Mouse (Mus musculus): ENCODE measurements around the gene Dcst1. TPM values are rescaled to one million over a fixed set of nuclear protein-coding genes. Genes with fewer than 3 reads are reported as not detected.

Dcst1 gene
- total RNA-seq, 2 experiments from 2014 or later, result 0.23 TPM; not detected in 1

GRCm38 (mm10) chr3:89319591-89320350, 45.3 kb downstream of the Dcst1 start:
- DNase-seq (ENCODE audit: low spot score in 2 of 2), result peak; percentile 50 to 51
- intact Hi-C loops (cut with DNase I), result loop anchor here (5.0 kb wide), 1 partner anchor 33 kb away; no protein-coding TSS in a partner anchor

- intact Hi-C loops (cut with DNase I), result loop anchor here (5.0 kb wide), 1 partner anchor 33 kb away; no protein-coding TSS in a partner anchor
- no peak for DNase-seq (ENCODE audit: low spot score in 2 of 2)
These were observed 46.0 kb downstream of the Dcst1 start for GRCm38 (mm10) chr3:89318971-89319590.

- no peak for DNase-seq (ENCODE audit: low spot score in 2 of 2)
- intact Hi-C loops (cut with DNase I), result loop anchor here (5.0 kb wide), 1 partner anchor 34 kb away; no protein-coding TSS in a partner anchor
These were observed 46.7 kb downstream of the Dcst1 start for GRCm38 (mm10) chr3:89318316-89318715.

GRCm38 (mm10) chr3:89317246-89317645, 47.8 kb downstream of the Dcst1 start:
- intact Hi-C loops (cut with DNase I), result loop anchor here (5.0 kb wide), 1 partner anchor 35 kb away; no protein-coding TSS in a partner anchor
- DNase-seq (ENCODE audit: low spot score in 2 of 2), result peak; percentile 40 to 70

- intact Hi-C loops (cut with DNase I), result loop anchor here (1.0 to 5.0 kb wide), 2 partner anchors 23 to 35 kb away; no protein-coding TSS in a partner anchor
- DNase-seq (ENCODE audit: low spot score in 2 of 2), result peak; percentile 93 to 94
These were observed 48.2 kb downstream of the Dcst1 start for GRCm38 (mm10) chr3:89316833-89317232.

GRCm38 (mm10) chr3:89315930-89316831, 48.9 kb downstream of the Dcst1 start:
- no peak for DNase-seq (ENCODE audit: low spot score in 2 of 2)
- intact Hi-C loops (cut with DNase I), result loop anchor here (1.0 to 5.0 kb wide), 2 partner anchors 24 to 36 kb away; no protein-coding TSS in a partner anchor

GRCm38 (mm10) chr3:89315195-89315929, 49.7 kb downstream of the Dcst1 start:
- peak; percentile 84 to 92 for DNase-seq (ENCODE audit: low spot score in 2 of 2)
- intact Hi-C loops (cut with DNase I), result loop anchor here (5.0 kb wide), 1 partner anchor 37 kb away; no protein-coding TSS in a partner anchor

- intact Hi-C loops (cut with DNase I), result loop anchor here (5.0 kb wide), 1 partner anchor 38 kb away; no protein-coding TSS in a partner anchor
- DNase-seq (ENCODE audit: low spot score in 2 of 2), result no peak
These were observed 50.3 kb downstream of the Dcst1 start for GRCm38 (mm10) chr3:89314791-89315190.

GRCm38 (mm10) chr3:89314340-89314739, 50.7 kb downstream of the Dcst1 start:
- DNase-seq (ENCODE audit: low spot score in 2 of 2), result no peak
- intact Hi-C loops (cut with DNase I), result no loop called here

GRCm38 (mm10) chr3:89308089-89308488, 57.0 kb downstream of the Dcst1 start:
- peak in 1 of 2 experiments; percentile 67 for DNase-seq (ENCODE audit: low spot score in 2 of 2)
- intact Hi-C loops (cut with DNase I), result no loop called here

- intact Hi-C loops (cut with DNase I), result no loop called here
- DNase-seq (ENCODE audit: low spot score in 2 of 2), result no peak
These were observed 59.3 kb downstream of the Dcst1 start for GRCm38 (mm10) chr3:89305551-89306325.

- intact Hi-C loops (cut with DNase I), result no loop called here
- no peak for DNase-seq (ENCODE audit: low spot score in 2 of 2)
These were observed 59.9 kb downstream of the Dcst1 start for GRCm38 (mm10) chr3:89305105-89305504.

- DNase-seq (ENCODE audit: low spot score in 2 of 2), result no peak
- intact Hi-C loops (cut with DNase I), result no loop called here
These were observed 60.6 kb downstream of the Dcst1 start for GRCm38 (mm10) chr3:89304440-89304839.

- intact Hi-C loops (cut with DNase I), result no loop called here
- DNase-seq (ENCODE audit: low spot score in 2 of 2), result no peak
These were observed 64.5 kb downstream of the Dcst1 start for GRCm38 (mm10) chr3:89300514-89300913.

Data from left cerebral cortex, postnatal 14 days (tissue).